Mouse (Mus musculus) liver, embryonic 13.5 days (tissue): ENCODE measurements around the gene Mrtfb. TPM values are rescaled to one million over a fixed set of nuclear protein-coding genes. Genes with fewer than 3 reads are reported as not detected.
A peak's percentile ranks its signal among the peaks of the same experiment; 100 is the strongest.
"Not testable (repeated sequence)": the region's sequence is repeated elsewhere in the genome, so short reads cannot be mapped to it uniquely, and the experiment has no call there.

Experiments used
- ATAC-seq: fragments of 200-750 bp; cut with Nextera tagmentation; 2 replicates; pipeline ENCODE4 v1.8.0; 2017; ENCODE audit warnings: low read depth, mild to moderate bottlenecking, moderate number of reproducible peaks, moderate library complexity
- DNase-seq: peaks from one replicate; pipeline ENCODE4 v3.0.0; 2022
- H3K27ac ChIP-seq: fragments of 300-500 bp; sonication (generic); 2 replicates; pipeline ENCODE4 v1.5.1; 2015; ENCODE audit warnings: moderate library complexity, mild to moderate bottlenecking, inconsistent platforms
- H3K27me3 ChIP-seq: fragments of 300-500 bp; sonication (generic); 2 replicates; pipeline ENCODE4 v1.6.1; 2015; ENCODE audit warnings: mild to moderate bottlenecking, inconsistent platforms
- H3K36me3 ChIP-seq: fragments of 300-500 bp; sonication (generic); 2 replicates; pipeline ENCODE4 v1.6.1; 2015; ENCODE audit warnings: mild to moderate bottlenecking, inconsistent platforms
- H3K4me1 ChIP-seq: fragments of 300-500 bp; sonication (generic); replicated peaks from 2 replicates; pipeline ENCODE4 v1.6.1; 2015; ENCODE audit warnings: inconsistent platforms
- H3K4me2 ChIP-seq: fragments of 300-500 bp; sonication (generic); 2 replicates; pipeline ENCODE4 v1.6.1; 2015; ENCODE audit warnings: inconsistent platforms, mild to moderate bottlenecking, moderate library complexity
- H3K4me3 ChIP-seq: fragments of 300-500 bp; sonication (generic); replicated peaks from 2 replicates; pipeline ENCODE4 v1.5.1; 2015; ENCODE audit warnings: mild to moderate bottlenecking, inconsistent platforms
- H3K9ac ChIP-seq: fragments of 300-500 bp; sonication (generic); 2 replicates; pipeline ENCODE4 v1.6.1; 2015; ENCODE audit warnings: mild to moderate bottlenecking, inconsistent platforms
- H3K9me3 ChIP-seq: fragments of 300-500 bp; sonication (generic); replicated peaks from 2 replicates; pipeline ENCODE4 v1.6.1; 2016; ENCODE audit warnings: inconsistent platforms
- WGBS: fragments of 180-500 bp; shearing (Covaris S2); methylation state at CpG from one replicate; pipeline ENCODE4 v1.1.7; 2015; ENCODE audit not compliant: insufficient replicate concordance; 5-methylcytosine and 5-hydroxymethylcytosine counted together
- polyA plus RNA-seq: library from polyadenylated mRNA; unstranded; fragments of >200 nt; fragmentation: Nextera tagmentation; extraction: Ambion mirVana; gene quantifications from 2 replicates; pipeline ENCODE4 v1.2.1, GENCODE M21; 2015

Gene Mrtfb
- polyA plus RNA-seq, 1 experiment from 2014 or later: 3.2 TPM

- ATAC-seq (no peak), DNase-seq (no peak)
- Histone ChIP-seq H3K4me1 (0 out of 2 replicates have a peak, but pooled peaks cover 3% of the 10 kb centered on the region), H3K9ac (no peak overlapping the region), H3K27ac (peak overlapping the region; percentile 34; the same call in 1 of the 2 replicates), H3K9me3 (no peaks in the 10 kb centered on the region), H3K4me2 (no peak overlapping the region), H3K27me3 (no peaks in the 10 kb centered on the region), H3K4me3 (no peak overlapping the region), H3K36me3 (no peaks in the 10 kb centered on the region)
- 49% methylated on average over 3 of the region's 3 CpGs for WGBS
These were observed 20.6 kb downstream of the Mrtfb start for GRCm38 (mm10) chr16:13276709-13277399.

- not testable (repeated sequence) for H3K9me3 ChIP-seq, H3K4me1 ChIP-seq, H3K27me3 ChIP-seq, H3K9ac ChIP-seq, ATAC-seq, H3K4me3 ChIP-seq, H3K36me3 ChIP-seq, DNase-seq, H3K4me2 ChIP-seq, H3K27ac ChIP-seq
These were observed 30.1 kb downstream of the Mrtfb start for GRCm38 (mm10) chr16:13286425-13286824.

GRCm38 (mm10) chr16:13297860-13298259, 41.6 kb downstream of the Mrtfb start:
- H3K27me3 ChIP-seq: no peaks in the 10 kb centered on the region
- no peak overlapping the region for H3K9ac ChIP-seq
- DNase-seq (no peak), ATAC-seq (no peak)
- H3K4me2 ChIP-seq: no peak overlapping the region
- no peaks in the 10 kb centered on the region for H3K4me1 ChIP-seq
- 26% methylated on average over 1 of the region's 1 CpGs for WGBS
- H3K9me3 ChIP-seq: no peaks in the 10 kb centered on the region
- H3K27ac ChIP-seq: no peak overlapping the region
- H3K4me3 ChIP-seq: no peak overlapping the region
- no peaks in the 10 kb centered on the region for H3K36me3 ChIP-seq

DNA sequence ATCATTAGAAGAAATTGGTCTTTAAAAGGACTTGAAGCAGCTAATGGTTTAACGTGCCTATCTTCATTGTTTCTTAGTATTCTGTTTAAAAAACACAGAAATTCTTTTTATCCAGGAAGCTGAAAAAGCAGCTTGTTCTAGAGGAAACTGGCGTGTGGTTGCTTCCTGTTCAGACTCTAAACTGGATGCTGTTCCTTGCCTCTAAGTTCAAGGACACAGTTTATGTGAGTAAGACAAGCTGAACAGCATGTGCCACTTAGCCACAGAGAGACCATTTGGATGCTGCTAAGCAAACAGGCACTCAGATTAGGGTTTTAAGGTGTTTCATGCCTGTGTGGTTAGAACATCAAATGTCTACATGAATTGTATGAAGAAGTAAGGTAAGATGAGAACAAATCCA, 42.7 kb downstream of the Mrtfb start:
- H3K27ac ChIP-seq: no peak overlapping the region
- H3K9me3 ChIP-seq: no peaks in the 10 kb centered on the region
- no peak overlapping the region for H3K9ac ChIP-seq
- H3K4me3 ChIP-seq: no peak overlapping the region
- no peak overlapping the region for H3K4me2 ChIP-seq
- ATAC-seq (no peak), DNase-seq (no peak)
- H3K4me1 ChIP-seq: no peaks in the 10 kb centered on the region
- WGBS: 30% methylated on average over 2 of the region's 2 CpGs
- no peaks in the 10 kb centered on the region for H3K36me3 ChIP-seq
- no peaks in the 10 kb centered on the region for H3K27me3 ChIP-seq

- no peaks in the 10 kb centered on the region for H3K27me3 ChIP-seq
- H3K4me2 ChIP-seq: no peak overlapping the region
- H3K9me3 ChIP-seq: no peaks in the 10 kb centered on the region
- H3K4me3 ChIP-seq: no peak overlapping the region
- no peaks in the 10 kb centered on the region for H3K36me3 ChIP-seq
- ATAC-seq: no peak
- 0 out of 2 replicates have a peak, but pooled peaks cover under 1% of the 10 kb centered on the region for H3K4me1 ChIP-seq
- H3K9ac ChIP-seq: no peak overlapping the region
- H3K27ac ChIP-seq: no peak overlapping the region
- DNase-seq: no peak
- 40% methylated on average over 3 of the region's 3 CpGs for WGBS
These were observed 49.9 kb downstream of the Mrtfb start for GRCm38 (mm10) chr16:13306065-13306695.

GRCm38 (mm10) chr16:13310096-13310683, 53.9 kb downstream of the Mrtfb start:
- no peak for DNase-seq
- Histone ChIP-seq H3K36me3 (peaks cover 4% of the 10 kb centered on the region; the same call in 1 of the 2 replicates), H3K27me3 (no peaks in the 10 kb centered on the region), H3K27ac (no peak overlapping the region), H3K4me1 (0 out of 2 replicates have a peak, but pooled peaks cover 9% of the 10 kb centered on the region), H3K4me2 (no peak overlapping the region), H3K9me3 (no peaks in the 10 kb centered on the region), H3K4me3 (no peak overlapping the region), H3K9ac (no peak overlapping the region)
- WGBS: 17% methylated on average over 1 of the region's 1 CpGs
- no peak for ATAC-seq

DNA sequence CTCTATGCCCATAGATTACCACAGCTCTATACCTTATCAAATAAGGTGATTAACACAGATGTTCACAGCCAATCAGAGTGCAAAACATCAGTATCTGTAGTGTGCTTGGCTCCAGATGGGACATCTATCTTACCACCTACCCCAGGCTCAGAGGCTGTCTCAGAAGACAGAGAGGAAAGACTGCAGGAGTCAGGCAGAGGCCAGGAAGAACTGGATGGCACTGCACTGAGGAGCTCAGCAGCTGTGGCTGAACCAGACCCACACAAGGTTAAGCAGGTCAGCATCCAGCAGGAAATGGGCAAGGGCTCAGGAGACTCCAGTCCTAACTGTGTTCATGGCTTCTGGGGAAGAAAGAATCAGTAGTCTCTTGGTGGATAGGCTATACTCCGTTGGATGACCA, 55.1 kb downstream of the Mrtfb start:
- H3K9ac ChIP-seq: no peak overlapping the region
- no peak overlapping the region for H3K4me3 ChIP-seq
- H3K27me3 ChIP-seq: no peaks in the 10 kb centered on the region
- no peak for ATAC-seq
- no peak for DNase-seq
- H3K27ac ChIP-seq: no peak overlapping the region
- H3K4me2 ChIP-seq: no peak overlapping the region
- 0 out of 2 replicates have a peak, but pooled peaks cover 9% of the 10 kb centered on the region for H3K4me1 ChIP-seq
- H3K9me3 ChIP-seq: no peaks in the 10 kb centered on the region
- 68% methylated on average over 1 of the region's 1 CpGs for WGBS
- peaks cover 4% of the 10 kb centered on the region; the same call in 1 of the 2 replicates for H3K36me3 ChIP-seq

DNA sequence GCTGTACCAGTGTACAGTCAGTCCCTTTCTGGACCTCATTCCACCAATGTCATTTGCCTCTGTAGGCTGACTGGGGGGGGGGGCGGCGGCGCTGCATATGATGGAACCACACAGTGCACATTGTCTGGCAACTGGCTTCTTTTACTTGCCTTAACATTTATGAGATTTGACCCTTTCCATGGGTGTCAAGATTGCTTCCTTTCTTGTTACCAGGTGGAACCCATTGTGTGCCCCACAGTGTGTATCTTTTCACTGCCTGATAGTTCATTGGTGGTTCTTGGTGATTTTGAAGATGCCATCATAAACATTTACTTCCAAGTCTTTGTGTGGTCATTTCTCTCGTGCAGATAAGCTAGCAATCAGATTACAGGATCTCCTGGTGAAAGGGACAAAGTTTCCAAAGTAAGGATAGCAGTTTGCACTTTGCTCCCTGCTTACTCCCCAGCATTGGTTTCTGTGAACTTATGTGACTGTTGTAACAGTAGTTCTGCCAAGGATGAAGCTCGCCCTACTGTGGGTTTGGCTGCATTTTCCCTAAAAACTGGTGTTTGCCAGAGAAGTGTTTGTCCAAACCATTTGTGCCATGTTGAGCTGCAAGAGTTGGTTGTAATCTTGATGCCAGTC, 56.9 kb downstream of the Mrtfb start:
- ATAC-seq: no peak
- WGBS: 67% methylated on average over 5 of the region's 5 CpGs
- H3K27ac ChIP-seq: no peak overlapping the region
- no peak overlapping the region for H3K4me3 ChIP-seq
- DNase-seq: no peak
- no peak overlapping the region for H3K4me2 ChIP-seq
- H3K9ac ChIP-seq: no peak overlapping the region
- H3K9me3 ChIP-seq: no peaks in the 10 kb centered on the region
- H3K4me1 ChIP-seq: 0 out of 2 replicates have a peak, but pooled peaks cover 9% of the 10 kb centered on the region
- peaks cover 4% of the 10 kb centered on the region; the same call in 1 of the 2 replicates for H3K36me3 ChIP-seq
- no peaks in the 10 kb centered on the region for H3K27me3 ChIP-seq

- Histone ChIP-seq H3K27ac (no peak overlapping the region), H3K27me3 (no peaks in the 10 kb centered on the region), H3K36me3 (peaks cover 3% of the 10 kb centered on the region; the same call in 1 of the 2 replicates), H3K4me3 (no peak overlapping the region), H3K4me2 (no peak overlapping the region), H3K9me3 (no peaks in the 10 kb centered on the region), H3K9ac (no peak overlapping the region), H3K4me1 (0 out of 2 replicates have a peak, but pooled peaks cover 2% of the 10 kb centered on the region)
- no peak for DNase-seq
- no peak for ATAC-seq
- 63% methylated on average over 6 of the region's 6 CpGs for WGBS
These were observed 67.5 kb downstream of the Mrtfb start for GRCm38 (mm10) chr16:13323751-13324150.

DNA sequence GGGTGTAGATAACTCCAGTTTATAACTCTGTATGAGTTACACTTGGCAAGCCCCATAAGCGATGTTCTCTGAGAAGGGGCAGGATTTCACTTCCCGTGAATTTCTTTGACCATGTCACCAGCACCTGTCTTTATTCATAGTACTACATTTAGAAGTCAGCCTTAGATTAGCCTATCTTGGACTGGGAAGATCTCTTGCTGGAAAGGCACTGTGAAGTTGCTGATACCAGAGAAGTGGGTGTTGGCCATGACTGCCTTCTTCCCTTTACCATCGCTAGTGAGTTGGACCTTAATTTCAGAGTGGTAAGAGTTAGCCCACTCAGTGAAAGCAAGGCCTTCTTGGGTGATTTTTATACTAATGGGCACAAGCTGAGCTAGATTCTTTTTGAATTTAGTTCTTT, 70.3 kb downstream of the Mrtfb start:
- WGBS: 75% methylated on average over 3 of the region's 3 CpGs
- H3K27me3 ChIP-seq: no peaks in the 10 kb centered on the region
- no peak overlapping the region for H3K4me3 ChIP-seq
- H3K4me2 ChIP-seq: no peak overlapping the region
- no peak overlapping the region for H3K27ac ChIP-seq
- no peak for DNase-seq
- no peaks in the 10 kb centered on the region for H3K9me3 ChIP-seq
- H3K36me3 ChIP-seq: peaks cover 3% of the 10 kb centered on the region; the same call in 1 of the 2 replicates
- 0 out of 2 replicates have a peak, but pooled peaks have one; percentile 50 for ATAC-seq
- peaks cover 16% of the 10 kb centered on the region for H3K4me1 ChIP-seq
- no peak overlapping the region for H3K9ac ChIP-seq

DNA sequence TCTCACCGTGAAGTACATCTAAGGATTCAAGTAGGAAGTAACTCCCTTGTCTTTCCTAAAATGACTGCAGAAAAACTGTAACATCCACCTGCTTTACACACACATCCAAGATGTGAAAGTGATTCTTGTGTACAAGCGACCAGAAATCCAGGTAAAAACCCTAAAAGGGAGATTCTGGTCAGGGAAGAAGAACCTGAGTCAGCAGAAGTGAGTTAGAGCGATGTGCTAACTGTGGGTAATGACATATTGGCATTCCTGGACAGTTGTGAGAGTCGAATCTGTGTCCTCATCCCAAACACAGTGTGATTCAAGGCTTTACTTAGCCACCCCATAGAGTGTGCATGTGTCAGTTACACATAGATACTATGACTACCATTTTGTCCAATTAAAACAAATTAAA, 72.4 kb downstream of the Mrtfb start:
- no peak overlapping the region for H3K27ac ChIP-seq
- no peak overlapping the region for H3K4me2 ChIP-seq
- H3K4me3 ChIP-seq: no peak overlapping the region
- no peaks in the 10 kb centered on the region for H3K27me3 ChIP-seq
- ATAC-seq: no peak
- peaks cover 3% of the 10 kb centered on the region; the same call in 1 of the 2 replicates for H3K36me3 ChIP-seq
- 72% methylated on average over 4 of the region's 4 CpGs for WGBS
- no peak for DNase-seq
- H3K4me1 ChIP-seq: peaks cover 16% of the 10 kb centered on the region
- no peaks in the 10 kb centered on the region for H3K9me3 ChIP-seq
- no peak overlapping the region for H3K9ac ChIP-seq
